Mouse (Mus musculus) stomach, embryonic 16.5 days (tissue): ENCODE data around the gene Hoxa2. TPM values are rescaled to one million over a fixed set of nuclear protein-coding genes. Genes with fewer than 3 reads are reported as not detected.

Source experiments
- ATAC-seq: fragments of 200-750 bp; cut with Nextera tagmentation; 2 replicates; pipeline ENCODE4 v1.8.0; 2017; ENCODE audit warnings: moderate number of reproducible peaks, moderate TSS enrichment; ENCODE audit not compliant: insufficient read depth, low FRiP score
- H3K27ac ChIP-seq: fragments of 300-500 bp; sonication (generic); 2 replicates; pipeline ENCODE4 v1.5.1; 2014; ENCODE audit warnings: low read length
- H3K27me3 ChIP-seq: fragments of 300-500 bp; sonication (generic); 2 replicates; pipeline ENCODE4 v1.6.1; 2014; ENCODE audit warnings: low read length, control low read depth, mixed read lengths; ENCODE audit not compliant: control insufficient read depth, insufficient read depth
- H3K36me3 ChIP-seq: fragments of 300-500 bp; sonication (generic); 2 replicates; pipeline ENCODE4 v1.6.1; 2014; ENCODE audit warnings: low read length; ENCODE audit not compliant: control insufficient read depth, insufficient read depth
- H3K4me1 ChIP-seq: fragments of 300-500 bp; sonication (generic); 2 replicates; pipeline ENCODE4 v1.6.1; 2014; ENCODE audit warnings: low read length, control low read depth, mixed read lengths; ENCODE audit not compliant: control insufficient read depth, insufficient read depth
- H3K4me2 ChIP-seq: fragments of 300-500 bp; sonication (generic); 2 replicates; pipeline ENCODE4 v1.6.1; 2014; ENCODE audit warnings: low read depth, low read length, mixed read lengths
- H3K4me3 ChIP-seq: fragments of 300-500 bp; sonication (generic); replicated peaks from 2 replicates; pipeline ENCODE4 v1.5.1; 2014; ENCODE audit warnings: mild to moderate bottlenecking, low read length
- H3K9ac ChIP-seq: fragments of 300-500 bp; sonication (generic); 2 replicates; pipeline ENCODE4 v1.6.1; 2014; ENCODE audit warnings: low read length
- H3K9me3 ChIP-seq: fragments of 300-500 bp; sonication (generic); replicated peaks from 2 replicates; pipeline ENCODE4 v1.6.1; 2016; ENCODE audit warnings: low read length, control low read depth; ENCODE audit not compliant: control insufficient read depth
- WGBS: fragments of 180-500 bp; shearing (Covaris S2); extraction: QIAGEN DNeasy Blood & Tissue Kit; methylation state at CpG from one replicate; pipeline ENCODE4 v1.1.7; 2014; 5-methylcytosine and 5-hydroxymethylcytosine counted together
- polyA plus RNA-seq: library from polyadenylated mRNA; unstranded; fragments of >200 nt; fragmentation: Nextera tagmentation; extraction: Ambion mirVana; gene quantifications from 2 replicates; pipeline ENCODE4 v1.2.1, GENCODE M21; 2015

Hoxa2 gene
- polyA plus RNA-seq, 1 experiment from 2014 or later = 8.5 TPM

DNA sequence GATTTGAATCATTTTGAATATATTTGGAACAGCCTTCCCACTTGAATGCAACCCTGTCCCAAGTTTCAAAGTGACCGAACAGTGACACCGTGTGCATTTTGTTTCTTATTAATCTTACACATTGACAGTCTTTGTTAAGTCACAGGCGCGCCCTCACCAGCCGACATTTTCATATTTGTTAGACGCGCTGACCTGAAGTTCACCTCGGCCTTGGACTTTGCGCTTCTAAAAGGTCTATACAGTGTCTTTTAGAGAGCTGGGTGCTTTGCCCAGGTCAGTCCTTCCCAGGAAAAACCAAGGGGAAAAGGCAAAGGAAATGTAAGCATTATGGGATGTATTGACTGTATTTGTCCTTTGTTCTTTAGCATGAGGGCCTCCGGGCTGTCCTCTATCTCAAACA, 30.1 kb upstream of the Hoxa2 start:
- WGBS = 19% methylated on average over 10 of the region's 10 CpGs
- Histone ChIP-seq H3K4me2 (peak overlapping the region; percentile 94), H3K9ac (peak overlapping the region; percentile 63), H3K4me1 (peaks cover 29% of the 10 kb centered on the region), H3K27me3 (peaks cover 1% of the 10 kb centered on the region; the same call in 1 of the 2 replicates), H3K4me3 (no peak overlapping the region), H3K27ac (peak overlapping the region; percentile 85), H3K9me3 (no peaks in the 10 kb centered on the region), H3K36me3 (no peaks in the 10 kb centered on the region)
- no peak for ATAC-seq

DNA sequence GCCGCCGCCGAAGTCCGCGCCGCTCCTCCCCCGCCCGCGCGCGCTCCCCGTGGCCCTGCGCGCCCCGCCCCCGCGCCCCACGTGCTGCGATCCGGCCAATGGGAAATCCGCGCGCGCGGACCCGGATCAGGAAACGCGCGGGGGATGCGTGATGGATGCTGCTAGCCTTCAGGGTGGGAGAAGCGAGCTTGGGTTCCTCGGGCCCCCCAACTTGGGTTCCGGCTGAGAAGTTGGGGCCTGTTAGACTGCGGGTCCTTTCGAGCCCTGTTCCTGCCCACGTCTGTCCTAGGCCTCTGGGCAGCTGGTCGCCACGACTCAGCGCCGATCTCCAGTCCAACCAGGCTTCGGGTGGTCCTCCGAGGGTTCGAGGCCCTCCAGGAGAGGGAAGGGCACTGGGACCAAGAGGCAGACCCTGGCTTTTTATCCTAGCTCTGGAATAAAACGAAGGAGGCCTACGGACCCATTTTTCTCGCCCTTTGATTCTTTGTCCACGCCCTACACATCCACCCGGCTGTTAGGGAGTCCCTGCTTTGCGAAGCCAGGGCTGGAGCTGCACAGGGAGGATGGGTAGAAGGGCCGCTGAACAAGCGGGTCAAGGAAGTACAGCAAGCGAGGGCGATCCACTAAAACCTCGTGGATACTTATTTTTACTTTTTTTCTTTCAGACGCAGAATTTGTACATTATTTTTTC, 27.4 kb upstream of the Hoxa2 start:
- Histone ChIP-seq H3K4me3 (peak overlapping the region; percentile 71), H3K9ac (peak overlapping the region; percentile 82), H3K36me3 (no peaks in the 10 kb centered on the region), H3K27ac (peak overlapping the region; percentile 95), H3K4me1 (peaks cover 38% of the 10 kb centered on the region), H3K4me2 (peak overlapping the region; percentile 94), H3K9me3 (no peaks in the 10 kb centered on the region), H3K27me3 (0 out of 2 replicates have a peak, but pooled peaks cover 5% of the 10 kb centered on the region)
- ATAC-seq = peak; percentile 81
- 1% methylated on average over 43 of the region's 55 CpGs for WGBS

DNA sequence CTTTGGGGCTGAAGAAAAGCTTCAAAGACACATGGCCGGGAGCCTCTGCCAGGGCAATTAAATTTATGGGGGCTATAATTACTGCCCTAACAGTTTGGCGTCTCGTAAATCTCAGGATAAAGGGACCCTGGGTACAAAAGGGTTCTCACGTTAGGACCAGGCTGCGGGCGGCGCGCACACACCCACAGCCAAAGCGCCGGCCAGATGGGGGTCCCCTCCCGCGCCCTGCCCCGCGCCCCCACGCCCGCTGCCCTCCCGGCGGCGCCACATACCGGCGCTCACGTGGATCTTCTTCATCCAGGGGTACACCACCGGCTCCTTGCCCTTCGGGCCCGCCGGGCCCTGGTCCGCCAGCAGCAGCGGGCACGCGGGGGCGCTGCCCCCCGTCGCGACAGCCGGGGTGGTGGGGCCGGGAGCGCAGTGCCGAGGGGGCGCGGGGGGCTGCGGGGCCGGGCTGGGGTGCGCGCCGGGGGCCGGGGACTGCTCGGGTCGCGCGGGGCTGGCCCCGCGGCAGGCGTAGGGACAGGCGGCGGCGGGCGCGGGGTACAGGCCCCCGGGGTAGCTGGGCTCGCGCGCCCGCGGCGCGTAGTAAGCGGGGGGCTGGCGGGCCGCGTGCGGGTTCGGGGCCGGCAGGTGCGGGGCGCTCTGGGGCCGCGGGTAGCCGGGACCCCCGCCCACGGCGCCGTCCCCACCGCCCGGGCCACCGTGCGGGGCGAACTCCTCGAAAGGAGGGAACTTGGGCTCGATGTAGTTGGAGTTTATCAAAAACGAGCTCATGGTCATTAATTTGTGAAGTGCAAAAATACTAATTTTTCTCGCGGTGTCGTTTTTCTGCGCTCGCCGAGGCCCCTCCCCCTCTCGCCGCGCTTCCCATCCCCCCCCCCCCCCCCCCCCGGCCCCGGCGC, 26.5 kb upstream of the Hoxa2 start, which contains the start of gene Hoxa4:
TSS of gene Hoxa4 (minus strand) at position 848 of the 905 bp plus-strand sequence.
- H3K4me2 ChIP-seq = peak within 1 kb of the TSS; percentile 94
- peak within 1 kb of the TSS; percentile 95 for H3K9ac ChIP-seq
- H3K27ac ChIP-seq = peak within 1 kb of the TSS; percentile 96
- H3K4me3 ChIP-seq = peak within 1 kb of the TSS; percentile 71
- no peaks in the 10 kb centered on the region for H3K9me3 ChIP-seq
- no peaks in the 10 kb centered on the region for H3K36me3 ChIP-seq
- 0 out of 2 replicates have a peak, but pooled peaks cover 5% of the 10 kb centered on the region for H3K27me3 ChIP-seq
- peak; percentile 6; the same call in 1 of the 2 replicates for ATAC-seq
- 1% methylated on average over 81 of the region's 102 CpGs for WGBS
- H3K4me1 ChIP-seq = peaks cover 37% of the 10 kb centered on the region

DNA sequence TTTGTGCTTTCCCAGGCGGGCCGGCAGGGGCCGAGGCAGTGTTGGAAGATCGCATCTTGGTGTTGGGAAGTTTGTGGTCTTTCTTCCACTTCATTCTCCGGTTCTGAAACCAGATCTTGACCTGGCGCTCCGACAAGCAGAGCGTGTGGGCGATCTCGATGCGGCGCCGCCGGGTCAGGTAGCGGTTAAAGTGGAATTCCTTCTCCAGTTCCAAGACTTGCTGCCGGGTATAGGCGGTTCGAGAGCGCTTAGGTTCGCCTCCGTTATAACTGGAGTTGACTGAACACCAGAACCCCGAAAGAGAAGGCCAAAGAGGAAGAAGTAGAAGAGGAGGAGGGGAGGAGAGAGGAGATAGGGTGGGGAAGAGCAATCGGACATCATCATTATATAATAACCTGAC, 25.8 kb upstream of the Hoxa2 start:
- Histone ChIP-seq H3K4me2 (peak overlapping the region; percentile 94), H3K4me3 (peak overlapping the region; percentile 71), H3K9ac (peak overlapping the region; percentile 95), H3K27ac (peak overlapping the region; percentile 96), H3K36me3 (no peaks in the 10 kb centered on the region), H3K4me1 (peaks cover 37% of the 10 kb centered on the region), H3K9me3 (no peaks in the 10 kb centered on the region), H3K27me3 (0 out of 2 replicates have a peak, but pooled peaks cover 5% of the 10 kb centered on the region)
- 8% methylated on average over 23 of the region's 23 CpGs for WGBS
- ATAC-seq = no peak

DNA sequence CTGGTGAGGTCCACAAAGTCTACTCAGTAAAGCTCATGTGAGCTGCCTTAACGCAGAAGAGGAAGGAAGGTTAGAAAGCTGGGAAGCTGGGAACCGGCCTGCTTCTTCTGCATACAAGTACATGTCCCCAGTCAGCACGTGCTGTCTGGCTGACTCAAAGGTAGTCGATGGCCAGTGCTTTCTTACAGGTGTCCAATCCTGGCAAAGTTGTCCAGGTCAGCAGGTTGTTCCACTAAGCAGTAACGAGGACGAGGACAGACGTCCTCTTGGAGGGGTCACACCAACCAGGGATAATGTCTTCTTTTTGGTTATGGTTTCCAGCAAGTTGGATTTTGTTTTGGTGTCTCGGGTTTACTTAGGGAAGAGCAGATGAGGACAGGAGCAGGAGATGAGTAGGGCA, 25.3 kb upstream of the Hoxa2 start:
- peak overlapping the region; percentile 95 for H3K9ac ChIP-seq
- no peak for ATAC-seq
- H3K36me3 ChIP-seq = no peaks in the 10 kb centered on the region

DNA sequence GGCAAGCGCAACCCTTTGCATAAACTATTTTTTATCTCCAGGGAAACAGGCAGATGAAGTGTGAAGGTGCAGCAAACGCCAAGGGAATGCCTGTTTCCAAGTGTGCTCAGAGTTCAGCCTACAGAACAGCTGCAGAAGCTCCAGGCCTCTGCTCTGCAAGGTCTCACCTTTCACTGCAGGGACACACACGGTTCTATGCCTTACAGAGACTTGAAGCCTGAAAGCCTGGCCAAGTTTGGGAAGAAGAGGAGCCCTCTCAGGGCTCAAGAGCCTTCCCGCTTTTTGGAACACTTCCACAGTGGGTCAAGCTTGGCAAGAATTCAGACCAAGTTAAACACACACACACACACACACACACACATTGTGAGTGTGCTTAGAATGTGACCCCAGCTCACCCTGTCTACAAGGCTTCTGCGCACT, 24.6 kb upstream of the Hoxa2 start:
- 29% methylated on average over 5 of the region's 5 CpGs for WGBS

More for the DNA sequence above, 25.3 kb upstream of the Hoxa2 start:
- Histone ChIP-seq H3K4me3 (peak overlapping the region; percentile 71), H3K27me3 (0 out of 2 replicates have a peak, but pooled peaks cover 5% of the 10 kb centered on the region), H3K9me3 (no peaks in the 10 kb centered on the region), H3K4me1 (peaks cover 36% of the 10 kb centered on the region), H3K27ac (peak overlapping the region; percentile 96), H3K4me2 (peak overlapping the region; percentile 94)
- WGBS = 20% methylated on average over 8 of the region's 8 CpGs

DNA sequence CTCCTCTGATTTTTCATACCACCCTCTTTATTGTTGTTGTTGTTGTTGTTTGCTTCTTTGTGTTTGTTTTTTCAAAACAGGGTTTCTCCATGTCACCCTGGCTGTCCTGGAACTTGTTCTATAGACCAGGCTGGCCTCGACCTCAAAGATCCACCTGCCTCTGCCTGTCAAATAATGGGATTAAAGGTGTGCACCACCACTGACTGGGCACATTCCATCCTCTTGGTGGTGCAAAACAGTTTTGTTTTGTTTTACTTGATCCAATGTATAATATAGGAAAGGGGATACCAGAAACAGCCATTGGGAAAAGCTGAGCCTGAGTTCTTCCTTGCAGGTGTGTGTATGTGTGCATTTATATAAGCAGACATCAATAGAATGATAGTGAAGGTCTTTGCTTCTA, 21.9 kb upstream of the Hoxa2 start:
- Histone ChIP-seq H3K4me1 (peaks cover 46% of the 10 kb centered on the region), H3K27ac (no peak overlapping the region), H3K4me2 (no peak overlapping the region), H3K4me3 (no peak overlapping the region), H3K27me3 (0 out of 2 replicates have a peak, but pooled peaks cover 5% of the 10 kb centered on the region), H3K36me3 (no peaks in the 10 kb centered on the region), H3K9me3 (no peaks in the 10 kb centered on the region), H3K9ac (no peak overlapping the region)
- no peak for ATAC-seq
- WGBS = 34% methylated on average over 1 of the region's 1 CpGs

More for the DNA sequence above, 24.6 kb upstream of the Hoxa2 start:
- H3K9ac ChIP-seq = peak overlapping the region; percentile 55
- H3K4me1 ChIP-seq = peaks cover 36% of the 10 kb centered on the region
- H3K36me3 ChIP-seq = no peaks in the 10 kb centered on the region
- H3K4me2 ChIP-seq = peak overlapping the region; percentile 94
- peak; percentile 52 for ATAC-seq
- peak overlapping the region; percentile 8 for H3K4me3 ChIP-seq
- peak overlapping the region; percentile 96 for H3K27ac ChIP-seq
- H3K27me3 ChIP-seq = 0 out of 2 replicates have a peak, but pooled peaks cover 5% of the 10 kb centered on the region
- no peaks in the 10 kb centered on the region for H3K9me3 ChIP-seq

DNA sequence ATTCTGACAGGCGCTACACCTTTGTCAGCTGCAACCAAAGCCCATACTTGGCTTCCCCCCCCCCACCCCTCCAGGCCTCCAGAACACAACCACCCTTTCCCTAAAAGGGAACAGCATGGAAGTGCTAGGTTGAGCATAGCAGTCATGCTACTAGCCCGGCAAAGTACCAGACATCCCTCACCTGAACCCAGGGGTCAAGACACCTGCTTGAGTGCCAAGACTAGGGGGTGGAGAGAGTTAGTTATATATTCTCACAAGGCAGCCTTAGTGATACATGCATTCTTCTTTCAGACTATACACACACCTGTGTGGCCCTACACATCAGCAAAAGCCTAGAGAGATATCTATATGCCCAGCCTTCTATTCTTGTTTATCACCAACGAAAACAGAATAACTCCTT, 21.2 kb upstream of the Hoxa2 start:
- no peaks in the 10 kb centered on the region for H3K9me3 ChIP-seq
- H3K27me3 ChIP-seq = 0 out of 2 replicates have a peak, but pooled peaks cover 5% of the 10 kb centered on the region
- WGBS = 39% methylated on average over 3 of the region's 3 CpGs
- peak overlapping the region; percentile 82; the same call in 1 of the 2 replicates for H3K27ac ChIP-seq
- H3K4me3 ChIP-seq = no peak overlapping the region
- ATAC-seq = no peak
- H3K4me2 ChIP-seq = peak overlapping the region; percentile 39; the same call in 1 of the 2 replicates
- peak overlapping the region; percentile 45; the same call in 1 of the 2 replicates for H3K9ac ChIP-seq
- H3K4me1 ChIP-seq = peaks cover 52% of the 10 kb centered on the region
- H3K36me3 ChIP-seq = no peaks in the 10 kb centered on the region
